Mouse (Mus musculus) bone marrow macrophage, adult 2 months (primary cell): ENCODE measurements at regions not wholly inside any gene's neighbourhood (a gene's known extent, or its start where the extent isn't known, plus 50 kb on each side); places are given as distances from the start of the nearest gene placed in this dataset.

ENCODE experiments used
- CTCF ChIP-seq: IDR thresholded peaks from 2 replicates; pipeline ENCODE4 v1.5.1; 2012; ENCODE audit warnings: low read depth, mild to moderate bottlenecking, low read length, moderate library complexity
- POLR2A ChIP-seq: IDR thresholded peaks from 2 replicates; pipeline ENCODE4 v1.6.1; 2012; ENCODE audit warnings: mild to moderate bottlenecking, low read depth, low read length, borderline replicate concordance

GRCm38 (mm10) chr6:135653002-135653401 lies 290.7 kb downstream of the Emp1 start:
- TF ChIP-seq CTCF (no peak), POLR2A (no peak)
